Mouse (Mus musculus): Measurements from ENCODE around the gene Timp1. TPM values are rescaled to one million over a fixed set of nuclear protein-coding genes. Genes with fewer than 3 reads are reported as not detected.
A peak's percentile ranks its signal among the peaks of the same experiment; 100 is the strongest.

The Timp1 gene
- polyA plus RNA-seq, 1 experiment from 2014 or later = 33.6 TPM

DNA sequence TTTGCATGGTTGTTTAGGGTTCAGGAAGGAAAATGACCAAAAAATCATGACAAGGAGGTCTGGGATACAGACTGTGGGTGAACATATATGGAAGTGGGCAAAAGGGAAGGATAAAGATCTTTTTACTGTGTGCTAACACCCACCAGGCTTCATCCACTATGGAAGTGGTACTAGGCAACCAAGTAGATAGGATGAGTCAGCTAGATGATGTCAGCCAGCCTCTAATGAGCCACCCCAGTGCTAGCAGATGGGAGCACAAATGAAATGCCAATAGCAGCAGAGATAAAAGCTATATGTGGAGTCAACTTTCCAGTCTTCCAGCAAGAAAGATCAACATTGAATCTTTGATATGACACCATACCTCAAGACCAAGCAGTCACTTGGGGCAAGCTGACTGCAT is 45.1 kb downstream of the Timp1 start:
- Histone ChIP-seq H3K4me3 (ENCODE audit: low read depth, low read length) (no peak overlapping the region), H3K9me3 (replicated peaks; ENCODE audit: control insufficient read depth, low read length) (no peaks in the 10 kb centered on the region), H3K9ac (ENCODE audit: low read depth, low read length) (no peak overlapping the region), H3K27ac (ENCODE audit: low read depth, low read length) (no peak overlapping the region), H3K27me3 (ENCODE audit: control insufficient read depth, insufficient read depth, low read length) (peaks cover 8% of the 10 kb centered on the region; the same call in 1 of the 2 replicates), H3K4me1 (ENCODE audit: control insufficient read depth, insufficient read depth, low read length) (no peaks in the 10 kb centered on the region), H3K4me2 (no peak overlapping the region), H3K36me3 (ENCODE audit: control insufficient read depth, insufficient read depth, low read length) (no peaks in the 10 kb centered on the region)
- no peak for ATAC-seq (replicated peaks; ENCODE audit: insufficient number of reproducible peaks, low FRiP score, low TSS enrichment)

DNA sequence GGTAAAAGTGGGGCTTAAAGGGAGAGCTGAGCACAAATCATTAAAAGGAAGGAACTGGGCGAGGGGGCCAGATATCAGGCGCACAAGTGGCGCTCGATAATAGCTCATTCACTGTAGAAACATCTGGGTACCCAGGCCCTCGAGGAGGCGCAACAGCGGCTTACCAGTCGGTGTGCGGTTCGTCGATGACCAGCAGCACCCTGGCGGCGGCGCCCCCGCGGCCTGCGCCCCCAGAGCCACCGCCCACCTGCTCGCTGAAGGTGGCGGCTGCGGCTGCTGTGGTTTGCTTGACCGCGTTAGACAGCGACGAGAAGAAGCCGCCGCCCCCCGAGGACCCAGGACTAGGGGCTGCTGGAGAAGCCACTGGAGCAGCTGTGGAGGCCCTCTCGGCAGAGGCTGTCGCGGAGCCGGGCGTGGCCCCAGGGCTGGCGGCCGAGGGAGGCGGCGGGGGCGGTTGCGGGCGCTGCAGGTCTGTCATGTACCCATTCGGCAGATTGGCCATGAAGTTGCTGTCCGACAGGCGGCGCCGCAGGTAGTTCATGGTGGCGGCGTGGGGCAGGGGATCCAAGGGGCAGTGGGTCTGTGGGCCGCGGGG is 50.4 kb downstream of the Timp1 start:
- Histone ChIP-seq H3K9ac (ENCODE audit: low read depth, low read length) (no peak overlapping the region), H3K27ac (ENCODE audit: low read depth, low read length) (no peak overlapping the region), H3K36me3 (ENCODE audit: control insufficient read depth, insufficient read depth, low read length) (no peaks in the 10 kb centered on the region), H3K4me3 (ENCODE audit: low read depth, low read length) (peak overlapping the region; percentile 38), H3K9me3 (replicated peaks; ENCODE audit: control insufficient read depth, low read length) (no peaks in the 10 kb centered on the region), H3K4me1 (ENCODE audit: control insufficient read depth, insufficient read depth, low read length) (no peaks in the 10 kb centered on the region), H3K27me3 (ENCODE audit: control insufficient read depth, insufficient read depth, low read length) (peaks cover 8% of the 10 kb centered on the region; the same call in 1 of the 2 replicates), H3K4me2 (peak overlapping the region; percentile 72)
- 10% methylated on average over 32 of the region's 49 CpGs for WGBS (ENCODE audit: insufficient replicate concordance)
- ATAC-seq (replicated peaks; ENCODE audit: insufficient number of reproducible peaks, low FRiP score, low TSS enrichment) = peak; percentile 14; the same call in 1 of the 2 replicates

DNA sequence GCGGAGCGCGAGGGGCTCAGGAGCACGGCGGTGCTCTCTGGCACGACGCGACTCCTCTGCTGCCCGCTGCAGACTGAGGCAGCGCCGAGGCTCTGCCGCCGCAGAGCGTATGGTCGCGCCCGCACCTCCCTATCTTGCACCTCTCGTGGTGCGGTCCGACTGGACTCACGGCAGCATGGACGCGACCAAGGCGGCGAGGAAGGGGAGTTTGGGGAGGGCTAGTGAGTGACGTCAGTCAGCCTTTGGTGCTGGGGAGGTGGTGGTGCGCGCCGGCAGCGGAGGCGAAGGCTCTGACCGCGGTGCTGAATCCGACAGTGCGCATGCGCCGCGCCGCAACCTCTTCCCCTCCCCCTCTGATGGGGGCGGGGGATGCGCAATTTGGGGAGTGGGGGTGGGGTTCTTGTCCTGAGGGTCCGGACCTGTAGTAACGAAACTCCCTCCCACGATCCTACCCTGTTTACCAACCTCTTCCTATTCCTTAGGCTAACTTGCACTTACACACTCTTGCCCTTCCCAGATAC is 50.9 kb downstream of the Timp1 start, which contains the start of gene Syn1:
Gene Syn1, minus strand, starts transcription at position 161 of the 521 bp plus-strand sequence.
- Histone ChIP-seq H3K27ac (ENCODE audit: low read depth, low read length) (no peak within 1 kb of the TSS), H3K27me3 (ENCODE audit: control insufficient read depth, insufficient read depth, low read length) (peaks cover 8% of the 10 kb centered on the region; the same call in 1 of the 2 replicates), H3K4me3 (ENCODE audit: low read depth, low read length) (peak within 1 kb of the TSS; percentile 38), H3K4me1 (ENCODE audit: control insufficient read depth, insufficient read depth, low read length) (no peaks in the 10 kb centered on the region), H3K9ac (ENCODE audit: low read depth, low read length) (no peak within 1 kb of the TSS), H3K36me3 (ENCODE audit: control insufficient read depth, insufficient read depth, low read length) (no peaks in the 10 kb centered on the region), H3K4me2 (peak within 1 kb of the TSS; percentile 72), H3K9me3 (replicated peaks; ENCODE audit: control insufficient read depth, low read length) (no peaks in the 10 kb centered on the region)
- WGBS (ENCODE audit: insufficient replicate concordance) = 11% methylated on average over 38 of the region's 44 CpGs
- peak; percentile 79 for ATAC-seq (replicated peaks; ENCODE audit: insufficient number of reproducible peaks, low FRiP score, low TSS enrichment)

DNA sequence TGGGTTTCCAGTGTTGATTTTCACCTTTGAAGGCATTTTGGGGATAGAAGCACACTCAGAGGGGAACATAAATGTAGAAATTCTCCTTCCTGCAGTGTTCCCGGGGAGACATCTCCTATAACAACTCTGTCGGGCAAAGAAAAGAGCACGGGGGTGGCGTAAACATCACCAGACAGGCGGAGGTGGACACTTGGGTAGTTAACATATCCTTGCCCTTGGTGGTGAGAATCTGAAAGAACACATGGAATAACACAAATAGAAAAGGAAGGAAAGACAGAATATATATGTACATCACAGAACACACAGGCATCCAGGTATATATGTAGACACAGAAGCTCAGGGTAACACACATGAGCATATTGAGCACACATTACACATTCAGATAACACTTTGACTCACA is 51.4 kb downstream of the Timp1 start:
- Histone ChIP-seq H3K9ac (ENCODE audit: low read depth, low read length) (no peak overlapping the region), H3K27me3 (ENCODE audit: control insufficient read depth, insufficient read depth, low read length) (peaks cover 8% of the 10 kb centered on the region; the same call in 1 of the 2 replicates), H3K36me3 (ENCODE audit: control insufficient read depth, insufficient read depth, low read length) (no peaks in the 10 kb centered on the region), H3K4me3 (ENCODE audit: low read depth, low read length) (no peak overlapping the region), H3K27ac (ENCODE audit: low read depth, low read length) (no peak overlapping the region), H3K9me3 (replicated peaks; ENCODE audit: control insufficient read depth, low read length) (no peaks in the 10 kb centered on the region), H3K4me2 (peak overlapping the region; percentile 72), H3K4me1 (ENCODE audit: control insufficient read depth, insufficient read depth, low read length) (no peaks in the 10 kb centered on the region)
- no peak for ATAC-seq (replicated peaks; ENCODE audit: insufficient number of reproducible peaks, low FRiP score, low TSS enrichment)
- WGBS (ENCODE audit: insufficient replicate concordance) = 38% methylated on average over 5 of the region's 5 CpGs

DNA sequence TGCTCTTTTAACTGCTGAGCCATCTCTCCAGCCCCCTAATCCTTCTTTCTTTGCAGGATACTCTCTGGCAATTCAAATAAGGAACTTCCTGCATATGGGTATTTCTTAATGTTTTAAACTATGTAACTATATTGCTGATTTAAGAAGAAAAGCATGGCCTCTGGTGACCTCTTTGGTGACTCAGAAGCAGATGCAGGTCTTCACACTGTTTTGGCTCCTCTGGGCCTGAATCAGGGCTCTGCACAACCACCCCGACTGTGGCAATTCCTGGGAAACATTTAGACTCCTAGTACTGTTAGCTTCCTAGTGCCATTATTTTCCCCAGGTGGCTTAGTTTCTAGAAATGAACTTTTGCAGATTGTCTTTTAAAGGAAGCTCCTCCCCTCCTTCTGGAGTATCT is 53.5 kb downstream of the Timp1 start:
- peaks cover 8% of the 10 kb centered on the region; the same call in 1 of the 2 replicates for H3K27me3 ChIP-seq (ENCODE audit: control insufficient read depth, insufficient read depth, low read length)
- no peak overlapping the region for H3K4me2 ChIP-seq
- no peak for ATAC-seq (replicated peaks; ENCODE audit: insufficient number of reproducible peaks, low FRiP score, low TSS enrichment)
- H3K36me3 ChIP-seq (ENCODE audit: control insufficient read depth, insufficient read depth, low read length) = no peaks in the 10 kb centered on the region
- H3K9ac ChIP-seq (ENCODE audit: low read depth, low read length) = no peak overlapping the region
- no peak overlapping the region for H3K4me3 ChIP-seq (ENCODE audit: low read depth, low read length)
- no peak overlapping the region for H3K27ac ChIP-seq (ENCODE audit: low read depth, low read length)
- H3K9me3 ChIP-seq (replicated peaks; ENCODE audit: control insufficient read depth, low read length) = no peaks in the 10 kb centered on the region
- no peaks in the 10 kb centered on the region for H3K4me1 ChIP-seq (ENCODE audit: control insufficient read depth, insufficient read depth, low read length)
- 75% methylated on average over 1 of the region's 1 CpGs for WGBS (ENCODE audit: insufficient replicate concordance)

Small RNAs within 50 kb of the gene (microRNA-seq; reads per million reads assigned to microRNA genes)
- gene Gm24824 (ENCODE audit: borderline number of aligned reads) (not detected), gene Mir5617 (ENCODE audit: borderline number of aligned reads) (not detected)

Other genes starting within 250 kb of the Timp1 start
- 165 and 182 TPM in 2 replicates for gene Uba1, start 211.8 kb upstream of the Timp1 start, polyA plus RNA-seq (2014; fragmentation: Nextera tagmentation; extraction: Ambion mirVana)
- 77.1 and 89.3 TPM in 2 replicates for gene Cdk16, start 182.2 kb upstream of the Timp1 start, polyA plus RNA-seq (2014; fragmentation: Nextera tagmentation; extraction: Ambion mirVana)
- 40.7 and 53.7 TPM in 2 replicates for gene Usp11, start 166.3 kb upstream of the Timp1 start, polyA plus RNA-seq (2014; fragmentation: Nextera tagmentation; extraction: Ambion mirVana)
- 94.5 and 103 TPM in 2 replicates for gene Araf, start 72.4 kb upstream of the Timp1 start, polyA plus RNA-seq (2014; fragmentation: Nextera tagmentation; extraction: Ambion mirVana)
- 0.52 and 0.56 TPM in 2 replicates for gene Syn1, start 50.8 kb downstream of the Timp1 start, polyA plus RNA-seq (2014; fragmentation: Nextera tagmentation; extraction: Ambion mirVana)
- 3.2 and 3.3 TPM in 2 replicates for gene Cfp, start 61.4 kb downstream of the Timp1 start, polyA plus RNA-seq (2014; fragmentation: Nextera tagmentation; extraction: Ambion mirVana)
- gene Elk1, start 80.4 kb downstream of the Timp1 start, polyA plus RNA-seq (2014; fragmentation: Nextera tagmentation; extraction: Ambion mirVana) = 6.0 and 7.7 TPM in 2 replicates
- 46.8 and 48.4 TPM in 2 replicates for gene Uxt, start 91.9 kb downstream of the Timp1 start, polyA plus RNA-seq (2014; fragmentation: Nextera tagmentation; extraction: Ambion mirVana)
- gene Zfp182, start 192.2 kb downstream of the Timp1 start, polyA plus RNA-seq (2014; fragmentation: Nextera tagmentation; extraction: Ambion mirVana) = 3.9 and 4.8 TPM in 2 replicates
- not detected in 2 replicates for gene Spaca5, start 198.2 kb downstream of the Timp1 start, polyA plus RNA-seq (2014; fragmentation: Nextera tagmentation; extraction: Ambion mirVana)
- gene Zfp300, start 219.4 kb downstream of the Timp1 start, polyA plus RNA-seq (2014; fragmentation: Nextera tagmentation; extraction: Ambion mirVana) = 1.1 and 1.4 TPM in 2 replicates
- gene Ssxa1, start 245.7 kb downstream of the Timp1 start, polyA plus RNA-seq (2014; fragmentation: Nextera tagmentation; extraction: Ambion mirVana) = not detected in 2 replicates